Mouse (Mus musculus) liver, postnatal 0 days (tissue): Measurements from ENCODE around the gene Tmem92.

ENCODE experiments used
- CTCF ChIP-seq: sonication (generic); IDR thresholded peaks from 2 replicates; pipeline ENCODE4 v1.5.1; 2016; ENCODE audit warnings: antibody characterized with exemption, low read depth
- EP300 ChIP-seq: IDR thresholded peaks from 2 replicates; pipeline ENCODE4 v1.6.1; 2016; ENCODE audit warnings: antibody characterized with exemption, low read depth, mild to moderate bottlenecking

DNA sequence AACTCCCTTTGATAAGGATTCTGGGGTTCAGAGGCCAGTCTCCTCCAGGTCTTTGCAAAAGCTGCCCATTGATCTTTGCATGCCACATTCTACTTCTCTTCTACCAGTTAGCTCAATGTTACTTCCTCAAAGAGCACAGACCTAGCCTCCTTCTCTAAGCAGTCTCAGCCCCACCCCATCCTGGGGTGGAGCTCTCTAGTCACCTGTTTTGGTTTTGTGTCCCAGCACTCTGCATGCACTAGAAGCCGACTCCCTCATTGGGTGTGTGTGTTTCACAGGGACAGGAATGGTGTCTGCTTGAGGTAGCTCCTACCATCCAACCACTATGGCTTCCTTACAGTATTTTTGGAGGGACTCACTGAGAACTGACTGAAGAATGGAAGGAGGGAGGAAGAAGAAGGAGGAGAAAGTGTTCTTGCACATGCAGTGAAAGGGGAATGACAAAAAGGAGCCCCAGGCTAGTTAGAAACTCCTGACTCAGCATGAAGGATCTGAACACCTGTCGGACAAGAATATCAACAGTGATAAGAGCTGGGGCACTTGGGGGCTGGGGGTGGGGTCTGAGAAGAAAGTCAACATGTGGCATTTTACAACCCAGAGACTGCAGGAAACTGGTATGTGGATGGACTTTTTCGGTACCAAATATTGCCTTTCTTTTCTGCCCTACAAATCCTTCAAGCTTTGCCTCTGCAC, 10.0 kb downstream of the Tmem92 start:
- TF ChIP-seq EP300 (no peak), CTCF (no peak)
